Mouse (Mus musculus): ENCODE results near the gene Ankrd36.

GRCm38 (mm10) chr11:5734323-5734722, 164.8 kb downstream of the Ankrd36 start:
- TF ChIP-seq GATA1 (IDR thresholded peaks at IDR 0.05; ENCODE audit: borderline replicate concordance, low read length) = no peak
- no peak for TF ChIP-seq FLI1 (IDR thresholded peaks at IDR 0.05; ENCODE audit: low read length)
